Mouse (Mus musculus): Measurements from ENCODE around the gene Synpr. TPM values are rescaled to one million over a fixed set of nuclear protein-coding genes. Genes with fewer than 3 reads are reported as not detected.

The Synpr gene
- total and polyA plus RNA-seq, 3 experiments: not detected

- Histone ChIP-seq H3K4me3 (replicated peaks in 1 of 3; ENCODE audit: low read depth in 2 of 3, low read length in 2 of 3, poor library complexity in 1 of 3) (no peak overlapping the region), H3K27me3 (replicated peaks) (no peaks in the 10 kb centered on the region), H3K36me3 (replicated peaks in 1 of 2; ENCODE audit: control insufficient read depth in 1 of 2, insufficient read depth in 1 of 2, low read length in 1 of 2) (no peaks in the 10 kb centered on the region), H3K9ac (ENCODE audit: insufficient read depth, low read depth) (no peak overlapping the region), H3K27ac (ENCODE audit: insufficient read depth, low read depth) (no peak overlapping the region), H3K4me1 (ENCODE audit: control insufficient read depth in 1 of 2, insufficient read depth in 2 of 2) (no peaks in the 10 kb centered on the region), H3K79me2 (replicated peaks; ENCODE audit: control insufficient read depth, extremely low read depth, insufficient read depth, poor library complexity, severe bottlenecking) (no peaks in the 10 kb centered on the region), H3K4me2 (ENCODE audit: insufficient read depth, low read depth, poor library complexity, severe bottlenecking) (no peak overlapping the region), H3K9me3 (replicated peaks; ENCODE audit: low read length) (no peaks in the 10 kb centered on the region)
- DNase-seq (ENCODE audit: extremely low read depth): no peak
- TF ChIP-seq CHD1 (IDR thresholded peaks at IDR 0.05; ENCODE audit: low read depth, low read length): no peak
- TF ChIP-seq NRF1 (IDR thresholded peaks at IDR 0.05; ENCODE audit: low read depth, low read length): no peak
- TF ChIP-seq USF1 (IDR thresholded peaks at IDR 0.05; ENCODE audit: low read depth, low read length): no peak
- TF ChIP-seq SMC3 (IDR thresholded peaks at IDR 0.05; ENCODE audit: low read depth, low read length): no peak
- in situ Hi-C loops (cut with MboI; ENCODE audit: low pct_ligation_motif_present, low pct_unique_long_range_greater_than_20kb, low sequenced_read_pairs) (no loop called here), dilution Hi-C loops (cut with MboI; ENCODE audit: extremely low pct_ligation_motif_present, extremely low pct_unique_long_range_greater_than_20kb, low sequenced_read_pairs) (no loop called here)
Measured at GRCm38 (mm10) chr14:13336162-13336561, 51.6 kb downstream of the Synpr start.

- Histone ChIP-seq H3K4me3 (replicated peaks in 1 of 3; ENCODE audit: low read depth in 2 of 3, low read length in 2 of 3, poor library complexity in 1 of 3) (no peak overlapping the region), H3K9me3 (replicated peaks; ENCODE audit: low read length) (no peaks in the 10 kb centered on the region), H3K4me2 (ENCODE audit: insufficient read depth, low read depth, poor library complexity, severe bottlenecking) (no peak overlapping the region), H3K4me1 (ENCODE audit: control insufficient read depth in 1 of 2, insufficient read depth in 2 of 2) (no peaks in the 10 kb centered on the region), H3K36me3 (replicated peaks in 1 of 2; ENCODE audit: control insufficient read depth in 1 of 2, insufficient read depth in 1 of 2, low read length in 1 of 2) (no peaks in the 10 kb centered on the region), H3K27ac (ENCODE audit: insufficient read depth, low read depth) (no peak overlapping the region), H3K9ac (ENCODE audit: insufficient read depth, low read depth) (no peak overlapping the region), H3K79me2 (replicated peaks; ENCODE audit: control insufficient read depth, extremely low read depth, insufficient read depth, poor library complexity, severe bottlenecking) (no peaks in the 10 kb centered on the region), H3K27me3 (replicated peaks) (no peaks in the 10 kb centered on the region)
- in situ Hi-C loops (cut with MboI; ENCODE audit: low pct_ligation_motif_present, low pct_unique_long_range_greater_than_20kb, low sequenced_read_pairs) (no loop called here), dilution Hi-C loops (cut with MboI; ENCODE audit: extremely low pct_ligation_motif_present, extremely low pct_unique_long_range_greater_than_20kb, low sequenced_read_pairs) (no loop called here)
- TF ChIP-seq SMC3 (IDR thresholded peaks at IDR 0.05; ENCODE audit: low read depth, low read length): no peak
- TF ChIP-seq RAD21 (IDR thresholded peaks at IDR 0.05; ENCODE audit: low read depth, low read length): no peak
- TF ChIP-seq CTCF (conservative IDR thresholded peaks at IDR 0.05 in 1 of 2, IDR thresholded peaks at IDR 0.05 in 1 of 2; ENCODE audit: low read depth in 2 of 2, low read length in 2 of 2): no peak
- no peak for TF ChIP-seq MEF2A (IDR thresholded peaks at IDR 0.05; ENCODE audit: borderline replicate concordance, low read depth, low read length)
- no peak for TF ChIP-seq UBTF (IDR thresholded peaks at IDR 0.05; ENCODE audit: low read depth, low read length)
- no peak for TF ChIP-seq HCFC1 (IDR thresholded peaks at IDR 0.05; ENCODE audit: low read depth, low read length)
- no peak for TF ChIP-seq GABPA (IDR thresholded peaks at IDR 0.05; ENCODE audit: insufficient replicate concordance, low read depth, low read length)
- TF ChIP-seq ELF1 (IDR thresholded peaks at IDR 0.05; ENCODE audit: low read depth, low read length): no peak
- TF ChIP-seq MXI1 (IDR thresholded peaks at IDR 0.05; ENCODE audit: low read depth, low read length): no peak
- TF ChIP-seq POLR2A (IDR thresholded peaks at IDR 0.05; ENCODE audit: low read depth, low read length): no peak
- TF ChIP-seq ZC3H11A (IDR thresholded peaks at IDR 0.05; ENCODE audit: low read depth, low read length): no peak
- TF ChIP-seq KAT2A (IDR thresholded peaks at IDR 0.05; ENCODE audit: insufficient replicate concordance, low read length): no peak
- no peak for TF ChIP-seq E2F4 (IDR thresholded peaks at IDR 0.05; ENCODE audit: insufficient replicate concordance, low read depth, low read length)
- no peak for DNase-seq (ENCODE audit: extremely low read depth)
Measured at GRCm38 (mm10) chr14:13340688-13341087, 56.1 kb downstream of the Synpr start.

Measured in CH12.LX (cell line).